Mouse (Mus musculus) bone marrow, adult 2 months (tissue): ENCODE data around the gene Zc3h7b.

Source experiments
- CTCF ChIP-seq: fragments of 200-500 bp; IDR thresholded peaks from 2 replicates; pipeline ENCODE4 v1.5.1; 2011; ENCODE audit warnings: low read length, control low read depth; ENCODE audit not compliant: control insufficient read depth, insufficient read depth
- POLR2A ChIP-seq: fragments of 200-500 bp; IDR thresholded peaks from 2 replicates; pipeline ENCODE4 v1.6.1; 2011; ENCODE audit warnings: low read depth, mild to moderate bottlenecking, control low read depth, low read length, borderline replicate concordance; ENCODE audit not compliant: control insufficient read depth

DNA sequence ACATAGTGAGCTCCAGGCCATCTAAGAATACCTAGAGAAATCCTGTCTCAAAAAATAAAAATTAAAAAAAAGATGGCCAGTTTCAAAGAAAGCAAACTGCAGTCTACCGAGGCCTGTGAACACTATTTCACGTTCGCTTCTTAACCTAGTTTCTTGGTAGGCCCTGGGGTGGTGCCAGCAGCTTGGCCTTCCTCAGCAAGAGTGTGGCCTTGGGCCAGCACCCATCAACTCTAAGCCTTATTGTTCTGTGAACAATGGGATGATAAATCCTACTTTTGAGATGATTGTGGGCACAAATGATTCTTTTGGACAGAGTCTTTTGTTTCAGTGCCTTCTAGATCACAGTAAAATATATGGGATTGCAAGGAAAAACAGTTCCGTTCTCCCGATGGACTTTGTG lies 13.8 kb downstream of the Zc3h7b start:
- TF ChIP-seq POLR2A (no peak), CTCF (no peak)
